Mouse (Mus musculus): ENCODE data around the gene Stra6. TPM values are rescaled to one million over a fixed set of nuclear protein-coding genes. Genes with fewer than 3 reads are reported as not detected.

Gene Stra6
- 9.9 and 11.1 TPM in 2 replicates for polyA plus RNA-seq (2014; fragmentation: Nextera tagmentation; extraction: Ambion mirVana)

GRCm38 (mm10) chr9:58063531-58063930 lies at the start of gene Stra6:
Gene Stra6, plus strand, starts transcription at chr9:58063788.
- Histone ChIP-seq H3K9me3 (replicated peaks; ENCODE audit: control insufficient read depth, low read length) (no peaks in the 10 kb centered on the region), H3K9ac (ENCODE audit: low read length) (no peak within 1 kb of the TSS), H3K4me2 (ENCODE audit: low read length) (no peak within 1 kb of the TSS), H3K27me3 (replicated peaks; ENCODE audit: control insufficient read depth, insufficient read depth, low read length) (no peaks in the 10 kb centered on the region), H3K4me3 (ENCODE audit: low read depth, low read length) (no peak within 1 kb of the TSS), H3K27ac (ENCODE audit: low read depth, low read length) (peak within 1 kb of the TSS; percentile 92), H3K36me3 (ENCODE audit: control insufficient read depth, insufficient read depth, low read length) (no peaks in the 10 kb centered on the region), H3K4me1 (ENCODE audit: control insufficient read depth, insufficient read depth, low read length) (peaks cover 70% of the 10 kb centered on the region)
- 36% methylated on average over 3 of the region's 3 CpGs for WGBS
- ATAC-seq (no peak), DNase-seq (ENCODE audit: low spot score) (no peak)

GRCm38 (mm10) chr9:58014393-58015160 lies 49.0 kb upstream of the Stra6 start:
- Histone ChIP-seq H3K9me3 (replicated peaks; ENCODE audit: control insufficient read depth, low read length) (no peaks in the 10 kb centered on the region), H3K4me3 (ENCODE audit: low read depth, low read length) (no peak overlapping the region), H3K27me3 (replicated peaks; ENCODE audit: control insufficient read depth, insufficient read depth, low read length) (no peaks in the 10 kb centered on the region), H3K9ac (ENCODE audit: low read length) (no peak overlapping the region), H3K4me1 (ENCODE audit: control insufficient read depth, insufficient read depth, low read length) (peaks cover 3% of the 10 kb centered on the region; the same call in 1 of the 2 replicates), H3K36me3 (ENCODE audit: control insufficient read depth, insufficient read depth, low read length) (no peaks in the 10 kb centered on the region), H3K27ac (ENCODE audit: low read depth, low read length) (no peak overlapping the region), H3K4me2 (ENCODE audit: low read length) (no peak overlapping the region)
- ATAC-seq (no peak), DNase-seq (ENCODE audit: low spot score) (no peak)
- WGBS = 69% methylated on average over 8 of the region's 8 CpGs

GRCm38 (mm10) chr9:58015856-58016255 lies 47.7 kb upstream of the Stra6 start:
- ATAC-seq = no peak
- H3K9ac ChIP-seq (ENCODE audit: low read length) = no peak overlapping the region
- H3K9me3 ChIP-seq (replicated peaks; ENCODE audit: control insufficient read depth, low read length) = no peaks in the 10 kb centered on the region
- H3K36me3 ChIP-seq (ENCODE audit: control insufficient read depth, insufficient read depth, low read length) = no peaks in the 10 kb centered on the region
- peaks cover 3% of the 10 kb centered on the region; the same call in 1 of the 2 replicates for H3K4me1 ChIP-seq (ENCODE audit: control insufficient read depth, insufficient read depth, low read length)
- H3K27ac ChIP-seq (ENCODE audit: low read depth, low read length) = no peak overlapping the region
- WGBS = 82% methylated on average over 6 of the region's 6 CpGs
- no peak overlapping the region for H3K4me3 ChIP-seq (ENCODE audit: low read depth, low read length)
- no peak overlapping the region for H3K4me2 ChIP-seq (ENCODE audit: low read length)
- DNase-seq (ENCODE audit: low spot score) = no peak
- no peaks in the 10 kb centered on the region for H3K27me3 ChIP-seq (replicated peaks; ENCODE audit: control insufficient read depth, insufficient read depth, low read length)

GRCm38 (mm10) chr9:58016962-58017361 lies 46.6 kb upstream of the Stra6 start:
- DNase-seq (ENCODE audit: low spot score) (no peak), ATAC-seq (no peak)
- Histone ChIP-seq H3K27me3 (replicated peaks; ENCODE audit: control insufficient read depth, insufficient read depth, low read length) (no peaks in the 10 kb centered on the region), H3K9ac (ENCODE audit: low read length) (no peak overlapping the region), H3K9me3 (replicated peaks; ENCODE audit: control insufficient read depth, low read length) (no peaks in the 10 kb centered on the region), H3K36me3 (ENCODE audit: control insufficient read depth, insufficient read depth, low read length) (no peaks in the 10 kb centered on the region), H3K4me2 (ENCODE audit: low read length) (no peak overlapping the region), H3K4me3 (ENCODE audit: low read depth, low read length) (no peak overlapping the region), H3K27ac (ENCODE audit: low read depth, low read length) (no peak overlapping the region), H3K4me1 (ENCODE audit: control insufficient read depth, insufficient read depth, low read length) (no peaks in the 10 kb centered on the region)
- WGBS = 75% methylated on average over 3 of the region's 3 CpGs

- H3K4me1 ChIP-seq (ENCODE audit: control insufficient read depth, insufficient read depth, low read length) = no peaks in the 10 kb centered on the region
- H3K27ac ChIP-seq (ENCODE audit: low read depth, low read length) = no peak overlapping the region
- no peak overlapping the region for H3K4me2 ChIP-seq (ENCODE audit: low read length)
- ATAC-seq (no peak), DNase-seq (ENCODE audit: low spot score) (no peak)
- H3K36me3 ChIP-seq (ENCODE audit: control insufficient read depth, insufficient read depth, low read length) = no peaks in the 10 kb centered on the region
- WGBS = 90% methylated on average over 5 of the region's 5 CpGs
- no peaks in the 10 kb centered on the region for H3K9me3 ChIP-seq (replicated peaks; ENCODE audit: control insufficient read depth, low read length)
- no peak overlapping the region for H3K9ac ChIP-seq (ENCODE audit: low read length)
- H3K4me3 ChIP-seq (ENCODE audit: low read depth, low read length) = no peak overlapping the region
- no peaks in the 10 kb centered on the region for H3K27me3 ChIP-seq (replicated peaks; ENCODE audit: control insufficient read depth, insufficient read depth, low read length)
Observed at GRCm38 (mm10) chr9:58018385-58018784, 45.2 kb upstream of the Stra6 start.

- no peaks in the 10 kb centered on the region for H3K27me3 ChIP-seq (replicated peaks; ENCODE audit: control insufficient read depth, insufficient read depth, low read length)
- WGBS = 90% methylated on average over 9 of the region's 9 CpGs
- no peak for ATAC-seq
- no peak overlapping the region for H3K4me3 ChIP-seq (ENCODE audit: low read depth, low read length)
- no peak overlapping the region for H3K4me2 ChIP-seq (ENCODE audit: low read length)
- no peak for DNase-seq (ENCODE audit: low spot score)
- no peak overlapping the region for H3K27ac ChIP-seq (ENCODE audit: low read depth, low read length)
- H3K9ac ChIP-seq (ENCODE audit: low read length) = no peak overlapping the region
- no peaks in the 10 kb centered on the region for H3K4me1 ChIP-seq (ENCODE audit: control insufficient read depth, insufficient read depth, low read length)
- no peaks in the 10 kb centered on the region for H3K9me3 ChIP-seq (replicated peaks; ENCODE audit: control insufficient read depth, low read length)
- H3K36me3 ChIP-seq (ENCODE audit: control insufficient read depth, insufficient read depth, low read length) = no peaks in the 10 kb centered on the region
Observed at GRCm38 (mm10) chr9:58025995-58026394, 37.6 kb upstream of the Stra6 start.

- DNase-seq (ENCODE audit: low spot score) (no peak), ATAC-seq (no peak)
- Histone ChIP-seq H3K4me3 (ENCODE audit: low read depth, low read length) (no peak overlapping the region), H3K4me1 (ENCODE audit: control insufficient read depth, insufficient read depth, low read length) (no peaks in the 10 kb centered on the region), H3K36me3 (ENCODE audit: control insufficient read depth, insufficient read depth, low read length) (no peaks in the 10 kb centered on the region), H3K4me2 (ENCODE audit: low read length) (no peak overlapping the region), H3K27me3 (replicated peaks; ENCODE audit: control insufficient read depth, insufficient read depth, low read length) (no peaks in the 10 kb centered on the region), H3K9me3 (replicated peaks; ENCODE audit: control insufficient read depth, low read length) (no peaks in the 10 kb centered on the region), H3K27ac (ENCODE audit: low read depth, low read length) (no peak overlapping the region), H3K9ac (ENCODE audit: low read length) (no peak overlapping the region)
- WGBS = 50% methylated on average over 2 of the region's 2 CpGs
Observed at GRCm38 (mm10) chr9:58027426-58028180, 36.0 kb upstream of the Stra6 start.

GRCm38 (mm10) chr9:58028841-58029240 lies 34.7 kb upstream of the Stra6 start:
- Histone ChIP-seq H3K4me3 (ENCODE audit: low read depth, low read length) (no peak overlapping the region), H3K36me3 (ENCODE audit: control insufficient read depth, insufficient read depth, low read length) (no peaks in the 10 kb centered on the region), H3K27ac (ENCODE audit: low read depth, low read length) (no peak overlapping the region), H3K4me2 (ENCODE audit: low read length) (no peak overlapping the region), H3K9me3 (replicated peaks; ENCODE audit: control insufficient read depth, low read length) (no peaks in the 10 kb centered on the region), H3K4me1 (ENCODE audit: control insufficient read depth, insufficient read depth, low read length) (no peaks in the 10 kb centered on the region), H3K9ac (ENCODE audit: low read length) (no peak overlapping the region), H3K27me3 (replicated peaks; ENCODE audit: control insufficient read depth, insufficient read depth, low read length) (no peaks in the 10 kb centered on the region)
- ATAC-seq = no peak
- 73% methylated on average over 5 of the region's 5 CpGs for WGBS
- no peak for DNase-seq (ENCODE audit: low spot score)

- Histone ChIP-seq H3K4me1 (ENCODE audit: control insufficient read depth, insufficient read depth, low read length) (no peaks in the 10 kb centered on the region), H3K9ac (ENCODE audit: low read length) (no peak overlapping the region), H3K9me3 (replicated peaks; ENCODE audit: control insufficient read depth, low read length) (no peaks in the 10 kb centered on the region), H3K36me3 (ENCODE audit: control insufficient read depth, insufficient read depth, low read length) (no peaks in the 10 kb centered on the region), H3K27me3 (replicated peaks; ENCODE audit: control insufficient read depth, insufficient read depth, low read length) (no peaks in the 10 kb centered on the region), H3K27ac (ENCODE audit: low read depth, low read length) (no peak overlapping the region), H3K4me3 (ENCODE audit: low read depth, low read length) (no peak overlapping the region), H3K4me2 (ENCODE audit: low read length) (no peak overlapping the region)
- no peak for ATAC-seq
- 92% methylated on average over 6 of the region's 6 CpGs for WGBS
- DNase-seq (ENCODE audit: low spot score) = no peak
Observed at GRCm38 (mm10) chr9:58029635-58030034, 34.0 kb upstream of the Stra6 start.
